Mouse (Mus musculus) liver, postnatal 0 days (tissue): Measurements from ENCODE around the gene Ucp2.

Experiments
- CTCF ChIP-seq: sonication (generic); IDR thresholded peaks from 2 replicates; pipeline ENCODE4 v1.5.1; 2016; ENCODE audit warnings: antibody characterized with exemption, low read depth
- EP300 ChIP-seq: IDR thresholded peaks from 2 replicates; pipeline ENCODE4 v1.6.1; 2016; ENCODE audit warnings: antibody characterized with exemption, low read depth, mild to moderate bottlenecking

- TF ChIP-seq CTCF (no peak), EP300 (peak; percentile 22; the same call in 1 of the 2 replicates)
Observed at GRCm38 (mm10) chr7:100500276-100500977, 7.3 kb downstream of the Ucp2 start.
